Mouse (Mus musculus) kidney, adult 18-20 months (tissue): ENCODE results near the gene Man1a2.

ENCODE experiments used
- DNase-seq: peaks from one replicate; pipeline ENCODE4 v3.0.0; 2021

Man1a2 gene

GRCm38 (mm10) chr3:100684234-100684975, 898 bp downstream of the Man1a2 start:
- DNase-seq = peak; percentile 37

DNA sequence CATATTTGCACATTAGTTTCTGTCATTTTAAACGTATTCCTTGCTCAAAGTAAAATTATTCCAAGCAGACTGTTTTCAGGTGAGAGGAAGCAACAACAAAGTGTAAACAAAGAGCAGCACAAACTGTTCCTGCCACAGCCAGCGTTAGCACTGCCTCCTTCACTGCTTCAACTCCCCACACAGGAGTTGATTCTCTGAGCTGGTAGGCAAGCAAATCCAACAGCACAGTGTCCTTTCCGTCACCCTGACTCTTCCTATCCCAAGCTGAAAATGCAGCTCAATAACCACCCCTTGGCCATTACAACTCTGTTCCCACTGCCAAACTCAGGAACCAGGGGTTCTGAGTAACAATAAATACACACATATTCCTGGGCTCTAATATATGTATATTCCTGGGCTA, 2.5 kb downstream of the Man1a2 start:
- no peak for DNase-seq

DNA sequence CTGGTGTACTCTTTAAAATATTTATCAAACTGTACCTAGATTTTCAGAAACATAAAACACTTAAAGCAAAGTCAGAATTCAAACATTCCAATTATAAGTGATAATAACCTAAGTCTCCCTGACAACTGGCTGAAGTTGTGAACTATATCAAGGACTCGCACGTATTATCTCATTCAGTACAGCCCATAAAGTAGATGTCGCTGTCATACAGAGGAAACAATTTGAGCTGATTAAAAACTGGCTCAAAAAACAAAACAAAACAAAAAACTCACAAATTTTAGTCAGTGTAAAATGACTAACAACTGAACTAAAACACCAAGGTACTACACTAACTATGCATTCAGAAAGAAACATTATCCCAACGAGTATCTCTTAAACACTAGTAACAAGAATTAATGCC, 3.0 kb downstream of the Man1a2 start:
- DNase-seq = no peak

GRCm38 (mm10) chr3:100681448-100682092, 3.7 kb downstream of the Man1a2 start:
- no peak for DNase-seq

DNA sequence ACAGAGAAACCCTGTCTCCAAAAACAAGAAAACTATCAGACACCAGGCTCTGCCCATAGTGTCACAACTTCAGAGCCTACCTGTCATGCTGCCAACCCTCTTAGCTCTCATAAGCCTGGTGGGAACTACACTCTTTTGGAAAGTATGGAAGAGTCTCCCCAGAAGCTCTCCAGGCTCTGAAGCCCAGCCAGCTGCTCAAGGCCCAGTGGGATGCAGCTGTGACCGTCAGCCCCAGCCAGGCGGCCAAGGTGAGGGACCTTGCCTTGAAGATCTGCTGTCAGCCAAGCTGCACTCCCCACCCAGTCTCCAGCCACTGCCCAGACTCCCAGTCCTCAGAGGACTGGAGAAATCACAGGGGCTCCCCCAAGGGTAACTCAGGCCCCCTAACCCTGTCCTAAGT, 5.1 kb downstream of the Man1a2 start:
- DNase-seq = no peak

DNA sequence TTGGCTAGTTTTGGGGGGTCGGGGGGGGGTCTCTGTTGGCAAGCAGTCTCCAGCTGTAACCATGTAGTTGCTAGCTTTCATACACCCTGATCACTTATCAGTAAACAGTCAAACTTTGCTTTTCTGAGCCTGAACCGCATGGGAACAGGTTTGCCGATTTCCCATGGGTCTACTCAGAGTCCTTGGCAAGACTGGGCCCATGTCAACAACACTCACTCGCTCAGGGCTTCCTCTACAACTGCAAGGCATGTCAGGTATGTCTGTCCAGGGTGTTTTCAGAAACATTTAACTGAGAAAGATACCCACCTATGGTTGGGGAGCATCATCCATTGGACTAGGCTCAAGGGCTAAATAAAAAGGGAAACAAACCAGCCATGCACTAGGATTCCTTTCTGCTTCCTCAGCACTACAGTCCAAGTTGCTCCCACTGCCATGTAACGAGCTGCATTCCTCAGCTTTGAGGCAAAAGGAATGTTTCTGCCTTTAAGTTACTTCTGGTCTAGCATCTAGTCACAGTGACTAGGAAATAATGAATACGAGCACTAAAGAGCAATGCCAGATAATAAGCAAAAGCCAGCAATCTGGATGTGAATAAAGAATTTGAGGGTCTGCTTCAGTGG, 6.2 kb downstream of the Man1a2 start:
- no peak for DNase-seq

GRCm38 (mm10) chr3:100675146-100675545, 10.2 kb downstream of the Man1a2 start:
- DNase-seq = no peak

DNA sequence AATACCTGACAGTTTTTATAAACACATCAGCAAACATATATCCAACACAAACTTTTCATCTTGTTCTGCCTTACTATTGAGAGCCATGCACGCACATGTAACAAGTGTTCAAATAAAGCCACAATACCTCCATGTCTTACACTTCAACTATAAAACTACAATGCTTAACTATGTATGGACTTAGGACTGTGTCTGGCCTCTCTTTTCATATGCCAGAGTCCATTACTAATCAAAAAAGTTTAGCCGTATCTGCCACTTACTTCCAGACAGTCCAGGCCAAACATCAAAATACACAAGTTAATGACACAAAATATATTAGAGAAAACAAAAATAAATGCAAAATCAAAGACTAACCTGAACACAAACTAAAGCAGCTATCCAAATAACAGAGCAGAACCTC, 14.9 kb downstream of the Man1a2 start:
- no peak for DNase-seq

DNA sequence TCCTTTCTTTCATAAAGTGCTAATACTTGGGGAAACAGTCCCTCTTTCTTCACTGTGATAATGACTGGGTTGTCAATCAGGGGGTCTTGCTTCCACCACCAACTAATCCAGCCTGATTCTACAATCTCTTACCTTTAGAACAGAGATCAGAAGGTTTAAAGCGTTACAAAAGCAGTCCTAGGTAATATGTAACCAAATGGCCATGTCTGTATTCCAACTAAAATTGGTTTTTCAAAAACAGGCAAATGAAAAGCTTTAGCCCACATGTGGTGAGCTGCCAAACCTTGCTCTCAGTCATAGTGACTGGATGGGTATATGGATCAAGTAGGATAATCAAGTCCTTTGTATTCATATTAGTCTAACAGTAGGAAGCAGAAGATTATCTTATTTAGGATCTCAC, 32.0 kb downstream of the Man1a2 start:
- DNase-seq = no peak

GRCm38 (mm10) chr3:100641581-100641980, 43.7 kb downstream of the Man1a2 start:
- no peak for DNase-seq

GRCm38 (mm10) chr3:100636255-100636654, 49.0 kb downstream of the Man1a2 start:
- no peak for DNase-seq

DNA sequence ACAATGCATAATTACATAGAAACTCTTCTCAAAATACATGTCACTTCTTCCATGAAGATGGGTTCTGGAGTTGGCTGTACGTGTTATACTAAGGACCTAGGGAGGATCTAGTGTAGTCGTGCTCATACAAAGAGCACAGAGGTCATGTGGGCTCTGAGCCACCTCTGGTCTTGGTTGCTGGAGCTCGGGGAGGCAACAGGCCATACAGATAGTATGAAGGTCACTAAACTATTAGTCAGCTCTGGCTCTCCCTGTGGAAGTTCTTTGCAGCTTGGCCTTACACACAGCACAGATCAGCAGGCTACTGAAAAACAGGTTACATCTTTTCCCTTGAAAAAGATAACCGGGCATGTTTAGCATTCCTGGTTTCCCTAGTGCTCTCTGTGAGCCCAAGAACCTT, 50.5 kb downstream of the Man1a2 start:
- no peak for DNase-seq

DNA sequence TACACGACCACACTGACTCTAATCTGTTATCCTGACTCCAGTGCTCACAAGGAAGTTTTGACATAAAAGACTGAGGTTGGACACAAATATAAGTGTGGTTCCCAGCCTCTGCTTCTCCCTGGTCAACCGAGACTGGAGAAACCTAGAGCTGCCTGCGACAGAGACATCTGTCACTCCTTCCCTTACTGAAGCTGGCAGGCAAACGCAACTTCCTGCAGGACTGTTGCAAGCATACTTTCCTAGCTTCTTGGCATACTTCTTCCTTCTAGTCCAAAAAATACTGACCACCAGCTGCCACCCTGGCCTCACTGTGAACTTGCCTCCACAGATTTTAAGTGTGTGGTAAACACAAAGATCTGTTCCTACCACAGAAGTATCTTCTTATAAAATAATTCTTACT, 66.8 kb downstream of the Man1a2 start:
- DNase-seq = no peak

DNA sequence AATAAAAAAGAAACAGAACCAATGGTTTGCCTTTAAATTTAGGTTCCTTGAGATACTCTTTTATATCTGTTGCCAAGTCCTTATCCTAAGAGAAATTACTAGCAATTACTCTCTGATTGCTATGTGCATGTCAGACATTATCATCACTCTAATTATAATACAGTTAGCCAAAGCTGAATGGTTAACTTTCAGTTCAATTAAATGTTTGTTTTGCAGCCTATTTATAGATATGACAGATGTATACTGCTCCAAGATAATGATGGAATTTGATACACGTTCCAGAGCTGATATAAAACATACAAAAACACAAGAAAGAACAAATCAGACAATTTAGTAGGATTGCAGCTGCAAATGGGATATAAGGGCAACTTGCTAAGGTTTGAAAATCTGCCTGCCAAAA, 74.4 kb downstream of the Man1a2 start:
- no peak for DNase-seq

DNA sequence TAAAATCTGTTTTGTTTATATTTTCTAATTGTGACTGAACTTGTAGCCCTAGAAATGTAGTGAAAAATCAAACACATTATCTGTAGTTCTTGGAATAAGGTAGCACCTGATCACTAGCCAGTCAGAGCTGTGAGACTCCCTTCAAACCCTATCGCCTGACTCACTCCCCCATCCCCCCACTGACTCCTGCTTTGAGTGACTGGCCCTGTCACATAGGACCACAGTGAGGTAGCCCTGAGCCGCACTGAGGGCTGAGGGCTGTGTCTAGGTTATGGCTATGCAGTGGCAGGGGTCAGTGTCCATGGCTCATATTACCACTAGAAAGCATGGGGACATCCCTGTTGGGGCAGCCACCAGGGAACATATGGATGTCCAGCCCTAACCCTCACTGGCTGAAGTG, 80.8 kb downstream of the Man1a2 start:
- DNase-seq = no peak

GRCm38 (mm10) chr3:100599265-100599820, 86.0 kb downstream of the Man1a2 start:
- DNase-seq = no peak

DNA sequence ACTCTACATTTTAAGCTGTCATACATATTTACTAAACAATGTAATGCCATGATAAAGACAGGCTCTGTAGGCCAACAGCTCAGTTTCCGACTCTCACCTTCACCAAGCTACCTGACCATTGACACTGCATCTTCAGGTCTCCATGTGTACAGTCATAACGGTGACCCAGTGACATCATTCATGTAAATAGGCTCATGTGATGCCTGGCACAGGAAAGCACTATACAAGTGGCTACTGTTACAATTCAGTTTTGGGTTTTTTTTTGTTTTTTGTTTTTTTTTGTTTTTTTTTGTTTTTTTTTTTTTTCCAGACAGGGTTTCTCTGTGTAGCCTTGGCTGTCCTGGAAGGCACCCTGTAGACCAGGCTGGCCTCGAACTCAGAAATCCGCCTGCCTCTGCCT, 94.2 kb downstream of the Man1a2 start:
- no peak for DNase-seq

GRCm38 (mm10) chr3:100582721-100583355, 102.5 kb downstream of the Man1a2 start:
- no peak for DNase-seq

DNA sequence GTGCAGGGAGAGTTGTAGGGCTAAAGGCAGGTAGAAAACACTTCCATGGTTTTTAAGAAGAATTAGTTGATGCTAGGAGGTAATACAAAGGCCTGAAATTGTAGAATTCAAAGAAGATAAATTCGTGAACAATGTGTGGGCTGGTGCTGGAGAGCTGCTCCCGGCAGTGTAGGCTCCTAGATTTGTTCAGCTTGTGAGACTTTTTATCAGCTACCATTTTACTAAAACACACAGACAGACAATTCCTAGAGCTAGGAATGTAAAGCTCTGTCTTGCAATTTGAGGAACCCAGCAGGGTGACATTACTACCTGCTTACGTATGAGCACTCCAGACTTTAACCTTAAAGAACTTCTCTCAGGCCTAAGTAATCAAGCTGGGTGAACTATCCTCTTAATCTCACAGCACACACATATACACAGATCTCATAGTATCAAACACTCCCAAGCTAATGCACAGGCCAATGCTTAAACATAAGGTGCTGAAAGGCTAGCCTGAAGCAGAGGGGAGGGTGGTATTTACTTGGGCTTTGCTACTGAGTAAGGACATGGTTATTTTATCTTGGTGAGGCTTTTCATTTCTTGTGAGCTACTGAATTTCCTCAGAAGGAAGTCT, 112.6 kb downstream of the Man1a2 start:
- DNase-seq = no peak

- no peak for DNase-seq
These were observed 116.6 kb downstream of the Man1a2 start for GRCm38 (mm10) chr3:100568443-100569390.

GRCm38 (mm10) chr3:100563565-100563964, 121.7 kb downstream of the Man1a2 start:
- no peak for DNase-seq

GRCm38 (mm10) chr3:100562455-100562854, 122.8 kb downstream of the Man1a2 start:
- no peak for DNase-seq
